Mouse (Mus musculus): ENCODE results near the gene Ppp4r3a. TPM values are rescaled to one million over a fixed set of nuclear protein-coding genes. Genes with fewer than 3 reads are reported as not detected.

Gene Ppp4r3a
- polyA plus RNA-seq, 1 experiment = 8.8 TPM

GRCm38 (mm10) chr12:101084237-101084636, 735 bp upstream of the Ppp4r3a start:
- H3K27me3 ChIP-seq (ENCODE audit: control insufficient read depth, insufficient read depth, insufficient read length) = no peaks in the 10 kb centered on the region
- TF ChIP-seq POLR2A (IDR thresholded peaks at IDR 0.05; ENCODE audit: insufficient read length, low read depth) = no peak
- no peak for TF ChIP-seq USF1 (IDR thresholded peaks at IDR 0.05; ENCODE audit: low read depth)
- TF ChIP-seq POLR2AphosphoS2 (IDR thresholded peaks at IDR 0.05; ENCODE audit: insufficient read length, low read depth) = no peak
- TF ChIP-seq TCF12 (IDR thresholded peaks at IDR 0.05; ENCODE audit: insufficient read depth, poor library complexity, severe bottlenecking) = no peak
- no peak for TF ChIP-seq MYOD1 (IDR thresholded peaks at IDR 0.05; ENCODE audit: control insufficient read depth in 1 of 3, insufficient read length in 2 of 3, low read depth in 2 of 3)
- TF ChIP-seq SRF (IDR thresholded peaks at IDR 0.05; ENCODE audit: control insufficient read depth, insufficient read length, low read depth) = no peak
- TF ChIP-seq REST (IDR thresholded peaks at IDR 0.05; ENCODE audit: insufficient read depth, insufficient read length) = no peak
- TF ChIP-seq MAX (IDR thresholded peaks at IDR 0.05; ENCODE audit: low read depth) = no peak
- H3K79me2 ChIP-seq (ENCODE audit: control insufficient read depth, insufficient read depth) = peaks cover 40% of the 10 kb centered on the region
- peak overlapping the region; percentile 96 for H3K4me2 ChIP-seq (ENCODE audit: low read depth)
- peak overlapping the region; percentile 88 for H3ac ChIP-seq (ENCODE audit: control insufficient read depth, insufficient read length)
- H3K36me3 ChIP-seq (ENCODE audit: control insufficient read depth, insufficient read depth) = no peaks in the 10 kb centered on the region
- peak overlapping the region; percentile 91 for H3K4me3 ChIP-seq

GRCm38 (mm10) chr12:101083839-101084195, 315 bp upstream of the Ppp4r3a start:
- Histone ChIP-seq H3K4me3 (peak overlapping the region; percentile 91), H3K27me3 (ENCODE audit: control insufficient read depth, insufficient read depth, insufficient read length) (no peaks in the 10 kb centered on the region), H3K4me2 (ENCODE audit: low read depth) (peak overlapping the region; percentile 96), H3K79me2 (ENCODE audit: control insufficient read depth, insufficient read depth) (peaks cover 44% of the 10 kb centered on the region), H3K36me3 (ENCODE audit: control insufficient read depth, insufficient read depth) (no peaks in the 10 kb centered on the region), H3ac (ENCODE audit: control insufficient read depth, insufficient read length) (peak overlapping the region; percentile 88)
- no peak for TF ChIP-seq REST (IDR thresholded peaks at IDR 0.05; ENCODE audit: insufficient read depth, insufficient read length)
- no peak for TF ChIP-seq TCF12 (IDR thresholded peaks at IDR 0.05; ENCODE audit: insufficient read depth, poor library complexity, severe bottlenecking)
- TF ChIP-seq POLR2AphosphoS2 (IDR thresholded peaks at IDR 0.05; ENCODE audit: insufficient read length, low read depth) = no peak
- no peak for TF ChIP-seq POLR2A (IDR thresholded peaks at IDR 0.05; ENCODE audit: insufficient read length, low read depth)
- no peak for TF ChIP-seq MYOG (IDR thresholded peaks at IDR 0.05; ENCODE audit: control insufficient read depth in 1 of 3, insufficient read depth in 1 of 3, insufficient read length in 2 of 3, low read depth in 2 of 3)
- no peak for TF ChIP-seq USF1 (IDR thresholded peaks at IDR 0.05; ENCODE audit: low read depth)

- Histone ChIP-seq H3K36me3 (ENCODE audit: control insufficient read depth, insufficient read depth) (no peaks in the 10 kb centered on the region), H3K79me2 (ENCODE audit: control insufficient read depth, insufficient read depth) (peaks cover 57% of the 10 kb centered on the region), H3ac (ENCODE audit: control insufficient read depth, insufficient read length) (peak overlapping the region; percentile 88), H3K4me3 (peak overlapping the region; percentile 91), H3K4me2 (ENCODE audit: low read depth) (peak overlapping the region; percentile 95), H3K27me3 (ENCODE audit: control insufficient read depth, insufficient read depth, insufficient read length) (no peaks in the 10 kb centered on the region)
- TF ChIP-seq MYOD1 (IDR thresholded peaks at IDR 0.05; ENCODE audit: control insufficient read depth in 1 of 3, insufficient read length in 2 of 3, low read depth in 2 of 3) (no peak), POLR2A (IDR thresholded peaks at IDR 0.05; ENCODE audit: insufficient read length, low read depth) (peak; percentile 10)
Measured at GRCm38 (mm10) chr12:101082296-101083075, 1.0 kb downstream of the Ppp4r3a start.

GRCm38 (mm10) chr12:101077955-101078354, 5.5 kb downstream of the Ppp4r3a start:
- peaks cover 100% of the 10 kb centered on the region for H3K79me2 ChIP-seq (ENCODE audit: control insufficient read depth, insufficient read depth)
- no peak overlapping the region for H3K4me2 ChIP-seq (ENCODE audit: low read depth)
- no peak for TF ChIP-seq POLR2A (IDR thresholded peaks at IDR 0.05; ENCODE audit: insufficient read length, low read depth)
- TF ChIP-seq REST (IDR thresholded peaks at IDR 0.05; ENCODE audit: insufficient read depth, insufficient read length) = no peak
- H3K27me3 ChIP-seq (ENCODE audit: control insufficient read depth, insufficient read depth, insufficient read length) = no peaks in the 10 kb centered on the region
- H3K4me3 ChIP-seq = no peak overlapping the region
- no peaks in the 10 kb centered on the region for H3K36me3 ChIP-seq (ENCODE audit: control insufficient read depth, insufficient read depth)
- no peak overlapping the region for H3ac ChIP-seq (ENCODE audit: control insufficient read depth, insufficient read length)

GRCm38 (mm10) chr12:101075433-101075832, 8.1 kb downstream of the Ppp4r3a start:
- H3ac ChIP-seq (ENCODE audit: control insufficient read depth, insufficient read length) = no peak overlapping the region
- no peak overlapping the region for H3K4me2 ChIP-seq (ENCODE audit: low read depth)
- TF ChIP-seq USF1 (IDR thresholded peaks at IDR 0.05; ENCODE audit: low read depth) = no peak
- no peak for TF ChIP-seq POLR2A (IDR thresholded peaks at IDR 0.05; ENCODE audit: insufficient read length, low read depth)
- TF ChIP-seq REST (IDR thresholded peaks at IDR 0.05; ENCODE audit: insufficient read depth, insufficient read length) = no peak
- no peak for TF ChIP-seq E2F4 (IDR thresholded peaks at IDR 0.05; ENCODE audit: insufficient read depth)
- TF ChIP-seq TCF3 (IDR thresholded peaks at IDR 0.05; ENCODE audit: insufficient read length, low read depth) = no peak
- TF ChIP-seq MYOD1 (IDR thresholded peaks at IDR 0.05; ENCODE audit: control insufficient read depth in 1 of 3, insufficient read length in 2 of 3, low read depth in 2 of 3) = no peak
- TF ChIP-seq SRF (IDR thresholded peaks at IDR 0.05; ENCODE audit: control insufficient read depth, insufficient read length, low read depth) = no peak
- TF ChIP-seq CEBPB (IDR thresholded peaks at IDR 0.05; ENCODE audit: insufficient read depth, poor library complexity, severe bottlenecking) = no peak
- TF ChIP-seq MAX (IDR thresholded peaks at IDR 0.05; ENCODE audit: low read depth) = no peak
- H3K36me3 ChIP-seq (ENCODE audit: control insufficient read depth, insufficient read depth) = no peaks in the 10 kb centered on the region
- no peak overlapping the region for H3K4me3 ChIP-seq
- peaks cover 100% of the 10 kb centered on the region for H3K79me2 ChIP-seq (ENCODE audit: control insufficient read depth, insufficient read depth)
- no peaks in the 10 kb centered on the region for H3K27me3 ChIP-seq (ENCODE audit: control insufficient read depth, insufficient read depth, insufficient read length)

Data from myocyte (in vitro differentiated cells).